Mouse (Mus musculus) cerebellum, adult 2 months (tissue): Measurements from ENCODE around the gene Trip12.

Experiments used
- CTCF ChIP-seq: fragments of 200-500 bp; IDR thresholded peaks from 2 replicates; pipeline ENCODE4 v1.5.1; 2011; ENCODE audit warnings: low read depth, mild to moderate bottlenecking, control low read depth, low read length, moderate library complexity, borderline replicate concordance; ENCODE audit not compliant: insufficient read depth
- POLR2A ChIP-seq: fragments of 200-500 bp; IDR thresholded peaks from 2 replicates; pipeline ENCODE4 v1.6.1; 2011; ENCODE audit warnings: low read length, control low read depth, borderline replicate concordance; ENCODE audit not compliant: insufficient read depth

GRCm38 (mm10) chr1:84838156-84838555 lies 2.2 kb downstream of the Trip12 start:
- no peak for TF ChIP-seq POLR2A
- no peak for TF ChIP-seq CTCF
